Mouse (Mus musculus) C2C12 (cell line): ENCODE data around the gene Rsrc1. TPM values are rescaled to one million over a fixed set of nuclear protein-coding genes. Genes with fewer than 3 reads are reported as not detected.
"Not testable (repeated sequence)": the region's sequence is repeated elsewhere in the genome, so short reads cannot be mapped to it uniquely, and the experiment has no call there.

Experiments used
- H3K27me3 ChIP-seq: one replicate; pipeline ENCODE4 v1.6.1; 2011; ENCODE audit not compliant: control insufficient read depth, insufficient read depth, insufficient read length
- H3K36me3 ChIP-seq: one replicate; pipeline ENCODE4 v1.6.1; 2011; ENCODE audit not compliant: control insufficient read depth, insufficient read depth
- H3K4me3 ChIP-seq: one replicate; pipeline ENCODE4 v1.5.1; 2011; ENCODE audit warnings: mild to moderate bottlenecking, control low read depth; ENCODE audit not compliant: poor library complexity, insufficient read depth, severe bottlenecking
- H3K79me2 ChIP-seq: one replicate; pipeline ENCODE4 v1.6.1; 2011; ENCODE audit not compliant: control insufficient read depth, insufficient read depth
- H3K79me3 ChIP-seq: one replicate; pipeline ENCODE4 v1.6.1; 2011; ENCODE audit warnings: low read depth, control low read depth
- H3ac ChIP-seq: one replicate; pipeline ENCODE3; 2011; ENCODE audit warnings: low read depth; ENCODE audit not compliant: control insufficient read depth, insufficient read length
- CEBPB ChIP-seq: IDR thresholded peaks from one replicate; pipeline ENCODE4 v1.6.1; 2011; ENCODE audit warnings: low read depth, mild to moderate bottlenecking, control low read depth, moderate library complexity
- CTCF ChIP-seq: IDR thresholded peaks from one replicate; pipeline ENCODE4 v1.5.1; 2011; ENCODE audit not compliant: control insufficient read depth, insufficient read depth, insufficient read length
- FOSL1 ChIP-seq: IDR thresholded peaks from one replicate; pipeline ENCODE4 v1.8.0; 2011; ENCODE audit warnings: mild to moderate bottlenecking, low read length; ENCODE audit not compliant: poor library complexity, insufficient read depth, severe bottlenecking
- MAX ChIP-seq: IDR thresholded peaks from one replicate; pipeline ENCODE4 v1.6.1; 2011; ENCODE audit warnings: mild to moderate bottlenecking, control low read depth
- MYOD1 ChIP-seq: IDR thresholded peaks from one replicate; pipeline ENCODE4 v1.6.1; 2011; ENCODE audit warnings: low read depth; ENCODE audit not compliant: control insufficient read depth, insufficient read length
- MYOG ChIP-seq: IDR thresholded peaks from one replicate; pipeline ENCODE4 v1.6.1; 2011; ENCODE audit not compliant: control insufficient read depth, insufficient read length; ENCODE audit errors: extremely low read depth
- USF1 ChIP-seq: IDR thresholded peaks from one replicate; pipeline ENCODE4 v1.6.1; 2011; ENCODE audit warnings: low read depth, mild to moderate bottlenecking, control low read depth, moderate library complexity
- polyA plus RNA-seq: library from polyadenylated mRNA; unstranded; fragments of >200 nt; fragmentation: generic; extraction: Trizol; gene quantifications from one replicate; pipeline ENCODE4 v1.2.1, GENCODE M21; 2012; ENCODE audit warnings: missing spikeins

Rsrc1 gene
- polyA plus RNA-seq, 1 experiment = 15.9 TPM

DNA sequence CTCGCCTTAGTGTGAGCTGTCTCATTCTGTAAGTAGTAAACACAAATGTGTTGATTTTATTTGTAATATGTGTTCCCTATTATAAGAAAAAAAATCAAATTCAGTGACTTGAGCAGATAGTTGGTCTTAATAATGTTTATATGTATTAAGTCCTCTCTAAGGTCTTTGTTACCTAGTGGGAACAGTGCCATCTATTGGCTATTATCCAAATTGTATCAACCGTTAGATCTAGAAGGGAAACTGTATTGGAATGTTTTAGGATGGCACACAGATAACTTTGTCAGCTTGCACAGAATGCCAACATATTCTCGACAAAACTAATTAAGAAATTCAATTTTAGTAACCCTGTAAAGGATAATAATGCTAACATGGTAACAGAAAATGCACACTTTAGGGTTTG, 216.0 kb downstream of the Rsrc1 start:
- no peak overlapping the region for H3ac ChIP-seq
- no peaks in the 10 kb centered on the region for H3K36me3 ChIP-seq
- H3K79me2 ChIP-seq = no peaks in the 10 kb centered on the region
- H3K27me3 ChIP-seq = no peaks in the 10 kb centered on the region
- no peaks in the 10 kb centered on the region for H3K79me3 ChIP-seq
- H3K4me3 ChIP-seq = no peak overlapping the region
- TF ChIP-seq MYOD1 (no peak), CEBPB (no peak)

DNA sequence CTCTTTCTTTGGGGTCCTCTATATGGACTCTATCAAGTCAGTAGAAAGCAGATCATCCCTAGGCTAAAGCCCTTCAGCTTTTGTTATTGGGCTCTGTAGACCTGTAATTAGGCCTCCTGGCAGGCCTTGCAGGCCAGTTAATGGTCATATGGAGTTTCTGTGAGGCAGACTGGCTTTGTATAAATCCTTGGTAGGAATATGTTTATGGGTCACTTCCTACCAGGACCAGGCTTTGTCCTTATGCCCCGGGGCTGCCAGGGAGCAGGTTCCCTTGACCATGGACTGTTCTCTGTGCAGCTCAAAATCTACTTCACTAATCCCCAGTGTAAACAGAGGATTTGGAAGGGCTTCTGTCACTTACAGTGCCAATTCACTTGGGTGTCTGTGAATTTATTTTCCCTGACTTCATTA, 231.9 kb downstream of the Rsrc1 start:
- Histone ChIP-seq H3K79me2 (no peaks in the 10 kb centered on the region), H3K36me3 (no peaks in the 10 kb centered on the region), H3K79me3 (no peaks in the 10 kb centered on the region), H3ac (no peak overlapping the region), H3K4me3 (no peak overlapping the region), H3K27me3 (no peaks in the 10 kb centered on the region)
- TF ChIP-seq CEBPB (no peak), MYOD1 (no peak), CTCF (no peak), USF1 (no peak), FOSL1 (no peak)

DNA sequence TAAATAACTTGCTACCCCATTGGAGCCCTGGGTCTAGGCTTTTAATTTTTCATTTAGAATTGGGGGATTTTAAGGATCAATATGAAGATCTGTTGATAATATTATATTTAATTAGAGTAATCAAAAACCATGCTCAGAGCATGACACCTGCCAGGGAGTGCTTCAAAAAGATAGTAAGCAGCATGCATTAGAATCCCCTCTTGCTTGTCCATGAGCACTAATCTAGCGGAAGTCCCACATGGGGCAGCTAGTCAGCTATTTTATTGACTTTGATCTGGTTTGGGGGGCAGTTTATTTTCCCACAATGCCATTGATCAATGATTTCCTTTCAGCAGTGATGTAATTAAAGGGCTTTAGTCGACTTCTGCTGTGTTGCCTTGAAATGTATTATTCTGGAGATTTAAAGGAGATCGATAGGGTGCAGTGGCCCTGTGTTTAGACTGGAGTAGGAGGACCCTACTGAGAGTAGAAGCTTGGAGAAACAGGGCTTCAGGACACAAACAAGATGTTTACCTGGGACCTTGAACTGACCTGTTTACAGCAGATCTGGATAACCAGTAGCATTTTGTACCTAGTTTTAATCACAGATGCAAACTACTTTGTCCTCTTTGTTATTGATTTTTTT, 251.5 kb downstream of the Rsrc1 start:
- Histone ChIP-seq H3K4me3 (no peak overlapping the region), H3ac (no peak overlapping the region), H3K36me3 (no peaks in the 10 kb centered on the region), H3K79me3 (no peaks in the 10 kb centered on the region), H3K79me2 (no peaks in the 10 kb centered on the region), H3K27me3 (no peaks in the 10 kb centered on the region)
- TF ChIP-seq CEBPB = no peak
- TF ChIP-seq CTCF = no peak
- no peak for TF ChIP-seq MAX
- TF ChIP-seq MYOG = no peak
- TF ChIP-seq FOSL1 = no peak
- no peak for TF ChIP-seq MYOD1
- no peak for TF ChIP-seq USF1

DNA sequence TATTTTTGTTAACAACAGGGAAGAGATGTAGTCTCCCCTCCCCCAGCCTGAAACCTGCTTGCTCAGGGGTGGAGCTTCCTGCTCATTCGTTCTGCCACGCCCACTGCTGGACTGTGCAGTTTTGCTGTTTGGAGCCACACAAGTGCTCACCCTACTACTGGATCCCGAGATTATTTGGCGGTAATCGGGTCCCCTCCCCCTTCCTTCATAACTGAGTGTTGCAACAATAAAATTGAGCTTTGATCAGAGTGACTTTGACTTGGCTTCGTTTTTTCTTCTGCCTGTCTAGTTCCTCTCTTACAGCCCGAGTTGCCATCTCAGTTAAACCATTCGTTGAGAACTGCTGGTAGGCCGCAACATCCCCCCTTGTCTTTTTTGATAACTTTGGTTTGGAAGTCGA, 261.3 kb downstream of the Rsrc1 start:
- not testable (repeated sequence) for H3K79me3 ChIP-seq, H3K36me3 ChIP-seq, H3K79me2 ChIP-seq, H3K27me3 ChIP-seq, H3ac ChIP-seq, H3K4me3 ChIP-seq

DNA sequence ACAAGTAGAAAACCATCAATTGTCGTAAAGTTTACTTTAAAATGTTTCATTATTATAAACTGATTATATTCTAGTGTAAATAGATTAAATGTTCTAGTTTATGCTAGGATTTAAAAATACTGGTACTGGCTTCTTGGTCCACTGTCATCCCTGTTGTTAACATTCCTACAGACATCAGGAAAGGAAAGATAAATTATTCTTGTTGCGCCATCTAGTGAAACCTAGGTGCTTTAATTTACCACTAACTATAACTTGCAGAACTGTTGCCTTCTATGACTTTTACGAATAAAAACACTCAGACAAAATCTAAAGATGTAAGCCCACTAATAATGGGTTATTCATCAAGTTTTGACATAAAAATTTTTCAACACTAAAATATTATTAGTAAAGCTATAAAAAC, 286.3 kb downstream of the Rsrc1 start:
- TF ChIP-seq FOSL1 (no peak), CEBPB (no peak), MYOD1 (no peak), MAX (no peak), MYOG (no peak), CTCF (no peak), USF1 (no peak)
- H3K79me3 ChIP-seq = no peaks in the 10 kb centered on the region
- H3K4me3 ChIP-seq = no peak overlapping the region
- H3ac ChIP-seq = no peak overlapping the region
- H3K79me2 ChIP-seq = no peaks in the 10 kb centered on the region
- H3K36me3 ChIP-seq = no peaks in the 10 kb centered on the region
- no peaks in the 10 kb centered on the region for H3K27me3 ChIP-seq

DNA sequence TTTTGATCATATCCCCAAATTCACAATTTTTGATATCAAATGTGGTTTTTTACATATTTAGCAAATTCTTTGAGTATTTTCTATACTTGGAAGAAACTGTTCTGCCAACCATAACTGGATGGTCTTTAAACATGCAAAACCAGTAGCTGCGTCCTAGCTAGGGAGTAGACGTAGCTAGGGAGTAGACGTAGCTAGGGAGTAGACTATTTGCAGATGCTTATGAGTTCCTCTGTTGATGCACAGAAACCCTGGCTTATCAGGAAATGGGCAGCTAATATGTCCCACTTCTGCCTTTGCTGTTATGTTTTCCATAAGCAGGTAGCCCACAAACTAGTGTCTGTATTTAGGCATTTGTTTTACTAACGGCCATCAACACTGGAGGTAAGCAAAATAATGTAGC, 298.6 kb downstream of the Rsrc1 start:
- Histone ChIP-seq H3K36me3 (no peaks in the 10 kb centered on the region), H3ac (no peak overlapping the region), H3K79me2 (no peaks in the 10 kb centered on the region), H3K4me3 (no peak overlapping the region), H3K27me3 (no peaks in the 10 kb centered on the region), H3K79me3 (no peaks in the 10 kb centered on the region)
- TF ChIP-seq FOSL1 (no peak), MYOG (no peak), MAX (no peak), CEBPB (no peak), CTCF (no peak), USF1 (no peak), MYOD1 (no peak)
